12 mouse cellular contexts compared by ENCODE assay signal in the genomic region with DNA sequence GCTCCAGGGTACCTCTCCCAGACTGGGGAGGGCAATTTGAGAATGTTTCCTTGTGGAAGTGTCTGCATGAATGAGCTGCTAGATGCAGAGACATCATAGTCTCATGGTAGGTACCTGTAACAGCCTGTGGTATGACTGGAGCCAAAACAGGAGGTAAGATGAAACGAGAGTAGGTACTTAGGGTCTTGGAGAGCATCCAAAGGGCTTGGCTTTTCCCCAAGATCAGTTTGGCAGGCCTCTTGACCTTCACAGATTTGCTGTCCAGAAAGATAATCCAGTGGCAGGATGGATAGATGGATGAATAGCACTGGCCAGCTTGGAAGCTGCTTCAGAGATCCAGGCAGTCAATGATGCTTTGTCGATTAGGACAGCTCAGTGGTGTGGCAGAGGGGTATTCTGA. TPM values are rescaled to one million over a fixed set of nuclear protein-coding genes. Genes with fewer than 3 reads are reported as not detected.
DNase-seq lines count a peak whose midpoint lies in the region; ATAC-seq lines count a peak whose summit lies in the region.
"Had no signal": no experiment of that assay in that cellular context is flagged by ENCODE, and none has a peak within 500 bp of the region (broad histone marks: within the 10 kb centered on the region; RNA-seq: fewer than 3 reads in every experiment).

No protein-coding gene starts in this region.

- no peaks in the 10 kb centered on the region for H3K9me3 ChIP-seq in hindbrain, embryonic 15.5 days
- H3K9me3 ChIP-seq in neural tube, embryonic 12.5 days, result no peaks in the 10 kb centered on the region
- no peaks in the 10 kb centered on the region for H3K9me3 ChIP-seq in liver, embryonic 12.5 days (replicated peaks)
- H3K9me3 ChIP-seq: intestine, embryonic 15.5 days had no signal

- no peak for ATAC-seq in hindbrain, embryonic 15.5 days (ENCODE audit: low FRiP score, low read depth)
- no peak for ATAC-seq in neural tube, embryonic 12.5 days (ENCODE audit: low FRiP score, low read depth)
- ATAC-seq in liver, embryonic 12.5 days, result no peak

- intact Hi-C loops in left cerebral cortex, postnatal 4 days (cut with DNase I), result loop anchor here (5.0 kb wide), 3 partner anchors 48 to 97 kb away; no protein-coding TSS in a partner anchor
- intact Hi-C loops in left cerebral cortex, postnatal 25 days (cut with DNase I), result loop anchor here (2.0 to 5.0 kb wide), 2 partner anchors 48 to 59 kb away; no protein-coding TSS in a partner anchor

- H3K9ac ChIP-seq in hindbrain, embryonic 15.5 days, result no peak overlapping the region
- H3K9ac ChIP-seq in neural tube, embryonic 12.5 days, result no peak overlapping the region
- H3K9ac ChIP-seq in liver, embryonic 12.5 days, result no peak overlapping the region
- H3K9ac ChIP-seq: liver, postnatal 0 days had no signal

- H3K27ac ChIP-seq in hindbrain, embryonic 15.5 days (replicated peaks), result peak overlapping the region; percentile 97
- H3K27ac ChIP-seq in neural tube, embryonic 12.5 days, result no peak overlapping the region; the same call in 1 of the 2 replicates
- H3K27ac ChIP-seq in liver, embryonic 12.5 days, result no peak overlapping the region

- 49% methylated on average over 2 of the region's 2 CpGs for WGBS in hindbrain, embryonic 15.5 days
- WGBS in neural tube, embryonic 12.5 days, result 71% methylated on average over 2 of the region's 2 CpGs
- WGBS in liver, embryonic 12.5 days (ENCODE audit: insufficient replicate concordance), result 50% methylated on average over 2 of the region's 2 CpGs

- peak overlapping the region; percentile 81; the same call in 1 of the 2 replicates for H3K4me3 ChIP-seq in hindbrain, embryonic 15.5 days
- H3K4me3 ChIP-seq in neural tube, embryonic 12.5 days, result no peak overlapping the region
- H3K4me3 ChIP-seq in liver, embryonic 12.5 days, result no peak overlapping the region

- no peaks in the 10 kb centered on the region for H3K36me3 ChIP-seq in hindbrain, embryonic 15.5 days
- H3K36me3 ChIP-seq in neural tube, embryonic 12.5 days, result no peaks in the 10 kb centered on the region
- H3K36me3 ChIP-seq in liver, embryonic 12.5 days, result no peaks in the 10 kb centered on the region
- H3K36me3 ChIP-seq: intestine, embryonic 15.5 days had no signal

- peak; percentile 59 for DNase-seq in cerebellum, postnatal 10 days
- no peak for DNase-seq in cerebellum, adult 11-12 months
- peak; percentile 39 for DNase-seq in left cerebral cortex, postnatal 4 days
- DNase-seq in left cerebral cortex, postnatal 25 days (ENCODE audit: low spot score in 2 of 2), result no peak
- no peak for DNase-seq in frontal cortex, postnatal 36 days (ENCODE audit: low spot score in 2 of 2)
- DNase-seq: gastrocnemius, postnatal 36 days; liver, postnatal 0 days; thymus, adult 18-20 months had no signal

- H3K27me3 ChIP-seq in hindbrain, embryonic 15.5 days, result no peaks in the 10 kb centered on the region
- H3K27me3 ChIP-seq in neural tube, embryonic 12.5 days (replicated peaks), result no peaks in the 10 kb centered on the region
- H3K27me3 ChIP-seq in liver, embryonic 12.5 days (replicated peaks), result peaks cover 85% of the 10 kb centered on the region
- H3K27me3 ChIP-seq: intestine, embryonic 15.5 days had no signal

- peaks cover 42% of the 10 kb centered on the region for H3K4me1 ChIP-seq in hindbrain, embryonic 15.5 days (replicated peaks)
- H3K4me1 ChIP-seq in neural tube, embryonic 12.5 days, result peaks cover 20% of the 10 kb centered on the region
- peaks cover 9% of the 10 kb centered on the region; the same call in 1 of the 2 replicates for H3K4me1 ChIP-seq in liver, embryonic 12.5 days

- peak overlapping the region; percentile 90 for H3K4me2 ChIP-seq in hindbrain, embryonic 15.5 days
- H3K4me2 ChIP-seq in neural tube, embryonic 12.5 days (replicated peaks), result peak overlapping the region; percentile 75
- no peak overlapping the region for H3K4me2 ChIP-seq in liver, embryonic 12.5 days

RNA-seq across cellular contexts. Expression of gene Spsb4, which starts 1.0 kb away (rescaled TPM):
- total RNA-seq in left cerebral cortex, postnatal 4 days (2021), result 10 to 100 TPM; 20.2 to 20.6 TPM
- total RNA-seq in left cerebral cortex, postnatal 25 days (2021), result 1 to 10 TPM; 6.4 to 7.2 TPM
- polyA plus RNA-seq in hindbrain, embryonic 15.5 days (2015; fragmentation: Nextera tagmentation; extraction: Ambion mirVana), result 43.3 and 46.3 TPM in 2 replicates
- 126 TPM in 2 replicates for polyA plus RNA-seq in neural tube, embryonic 12.5 days (2016; fragmentation: Nextera tagmentation; extraction: Ambion mirVana)
- polyA plus RNA-seq in liver, embryonic 12.5 days (2016; fragmentation: Nextera tagmentation; extraction: Ambion mirVana), result 2.2 and 2.3 TPM in 2 replicates

Comparison
In these comparisons a context has a peak if more than half of its experiments do, and no peak if none do; other contexts are left out.
1. DNase-seq: peak in cerebellum, postnatal 10 days (2 of 2) and left cerebral cortex, postnatal 4 days (single experiment); none in cerebellum, adult 11-12 months (single experiment), left cerebral cortex, postnatal 25 days (0 of 2) and frontal cortex, postnatal 36 days (0 of 2).
2. RNA of gene Spsb4, which starts 1.0 kb away (polyA plus RNA-seq): 126 TPM in neural tube, embryonic 12.5 days and 43.3 to 46.3 TPM in hindbrain, embryonic 15.5 days; 2.2 to 2.3 TPM in liver, embryonic 12.5 days; every median in the first group is over 10 times any median in the second.